Mouse (Mus musculus) C2C12 (cell line): ENCODE measurements at regions not wholly inside any gene's neighbourhood (a gene's known extent, or its start where the extent isn't known, plus 50 kb on each side); places are given as distances from the start of the nearest gene placed in this dataset.

Experiments
- CTCF ChIP-seq: IDR thresholded peaks from one replicate; pipeline ENCODE4 v1.5.1; 2011; ENCODE audit not compliant: control insufficient read depth, insufficient read depth, insufficient read length
- MAX ChIP-seq: IDR thresholded peaks from one replicate; pipeline ENCODE4 v1.6.1; 2011; ENCODE audit warnings: mild to moderate bottlenecking, control low read depth

GRCm38 (mm10) chr5:126714672-126715071, 526.9 kb upstream of the Tmem132c start:
- TF ChIP-seq CTCF: no peak
- TF ChIP-seq MAX: no peak
